Mouse (Mus musculus) intestine, postnatal 0 days (tissue): ENCODE data around the gene Gbp3. TPM values are rescaled to one million over a fixed set of nuclear protein-coding genes. Genes with fewer than 3 reads are reported as not detected.
A peak's percentile ranks its signal among the peaks of the same experiment; 100 is the strongest.

Source experiments
- ATAC-seq: fragments of 200-750 bp; cut with Nextera tagmentation; 2 replicates; pipeline ENCODE4 v1.8.0; 2017; ENCODE audit warnings: mild to moderate bottlenecking, moderate TSS enrichment, moderate library complexity
- H3K27ac ChIP-seq: fragments of 300-500 bp; sonication (generic); 2 replicates; pipeline ENCODE4 v1.5.1; 2014; ENCODE audit warnings: mild to moderate bottlenecking, low read depth, low read length, moderate library complexity
- H3K27me3 ChIP-seq: fragments of 300-500 bp; sonication (generic); replicated peaks from 2 replicates; pipeline ENCODE4 v1.6.1; 2014; ENCODE audit warnings: low read length, mixed read lengths; ENCODE audit not compliant: control insufficient read depth, insufficient read depth
- H3K36me3 ChIP-seq: fragments of 300-500 bp; sonication (generic); 2 replicates; pipeline ENCODE4 v1.6.1; 2014; ENCODE audit warnings: mild to moderate bottlenecking, moderate library complexity; ENCODE audit not compliant: control insufficient read depth, insufficient read depth
- H3K4me1 ChIP-seq: fragments of 300-500 bp; sonication (generic); replicated peaks from 2 replicates; pipeline ENCODE4 v1.6.1; 2014; ENCODE audit warnings: antibody characterized with exemption, low read length, mixed read lengths; ENCODE audit not compliant: control insufficient read depth, insufficient read depth
- H3K4me2 ChIP-seq: fragments of 300-500 bp; sonication (generic); replicated peaks from 2 replicates; pipeline ENCODE4 v1.6.1; 2014; ENCODE audit warnings: low read depth, mild to moderate bottlenecking, moderate library complexity
- H3K4me3 ChIP-seq: fragments of 300-500 bp; sonication (generic); 2 replicates; pipeline ENCODE4 v1.5.1; 2014; ENCODE audit warnings: low read depth, low read length
- H3K9ac ChIP-seq: fragments of 300-500 bp; sonication (generic); 2 replicates; pipeline ENCODE4 v1.6.1; 2014; ENCODE audit warnings: mild to moderate bottlenecking, low read depth, low read length
- H3K9me3 ChIP-seq: fragments of 300-500 bp; sonication (generic); 2 replicates; pipeline ENCODE4 v1.6.1; 2016; ENCODE audit warnings: mixed run types; ENCODE audit not compliant: control insufficient read depth
- CTCF ChIP-seq: sonication (generic); IDR thresholded peaks from 2 replicates; pipeline ENCODE4 v1.5.1; 2016; ENCODE audit warnings: low read depth, mild to moderate bottlenecking, control low read depth, antibody characterized with exemption, moderate library complexity
- WGBS: fragments of 180-500 bp; shearing (Covaris S2); extraction: QIAGEN DNeasy Blood & Tissue Kit; methylation state at CpG from one replicate; pipeline ENCODE4 v1.1.7; 2014; 5-methylcytosine and 5-hydroxymethylcytosine counted together
- polyA plus RNA-seq: library from polyadenylated mRNA; unstranded; fragments of >200 nt; fragmentation: Nextera tagmentation; extraction: Ambion mirVana; gene quantifications from 2 replicates; pipeline ENCODE4 v1.2.1, GENCODE M21; 2015

Gene Gbp3
- 7.3 and 7.6 TPM in 2 replicates for polyA plus RNA-seq

GRCm38 (mm10) chr3:142559632-142560228 lies at the start of gene Gbp3:
Gene Gbp3, plus strand, starts transcription at chr3:142560026.
- no peak for ATAC-seq
- peak within 1 kb of the TSS; percentile 57; the same call in 1 of the 2 replicates for H3K27ac ChIP-seq
- peak within 1 kb of the TSS; percentile 63 for H3K4me2 ChIP-seq
- no peak within 1 kb of the TSS for H3K9ac ChIP-seq
- no peaks in the 10 kb centered on the region for H3K4me1 ChIP-seq
- 26% methylated on average over 3 of the region's 3 CpGs for WGBS
- H3K9me3 ChIP-seq: no peaks in the 10 kb centered on the region
- H3K4me3 ChIP-seq: peak within 1 kb of the TSS; percentile 41
- H3K36me3 ChIP-seq: no peaks in the 10 kb centered on the region
- H3K27me3 ChIP-seq: no peaks in the 10 kb centered on the region
- no peak for TF ChIP-seq CTCF

- no peaks in the 10 kb centered on the region for H3K4me1 ChIP-seq
- H3K9ac ChIP-seq: no peak overlapping the region
- ATAC-seq: no peak
- no peak overlapping the region for H3K4me3 ChIP-seq
- no peak overlapping the region for H3K4me2 ChIP-seq
- H3K27me3 ChIP-seq: no peaks in the 10 kb centered on the region
- 80% methylated on average over 3 of the region's 3 CpGs for WGBS
- H3K36me3 ChIP-seq: no peaks in the 10 kb centered on the region
- no peaks in the 10 kb centered on the region for H3K9me3 ChIP-seq
- H3K27ac ChIP-seq: no peak overlapping the region
- no peak for TF ChIP-seq CTCF
These were observed 31.7 kb upstream of the Gbp3 start for GRCm38 (mm10) chr3:142528116-142528515.

- H3K4me2 ChIP-seq: peak overlapping the region; percentile 82
- no peak for ATAC-seq
- WGBS: 41% methylated on average over 2 of the region's 2 CpGs
- H3K27me3 ChIP-seq: no peaks in the 10 kb centered on the region
- no peaks in the 10 kb centered on the region for H3K4me1 ChIP-seq
- H3K36me3 ChIP-seq: no peaks in the 10 kb centered on the region
- no peak for TF ChIP-seq CTCF
- H3K9ac ChIP-seq: peak overlapping the region; percentile 54; the same call in 1 of the 2 replicates
- peak overlapping the region; percentile 57 for H3K4me3 ChIP-seq
- H3K9me3 ChIP-seq: no peaks in the 10 kb centered on the region
- H3K27ac ChIP-seq: peak overlapping the region; percentile 15; the same call in 1 of the 2 replicates
These were observed 30.2 kb upstream of the Gbp3 start for GRCm38 (mm10) chr3:142529597-142529996.

GRCm38 (mm10) chr3:142530087-142530953 lies 29.5 kb upstream of the Gbp3 start, which contains the start of gene Gbp7:
Gene Gbp7, plus strand, starts transcription at chr3:142530342.
- H3K9ac ChIP-seq: peak within 1 kb of the TSS; percentile 54
- no peak for TF ChIP-seq CTCF
- H3K27me3 ChIP-seq: no peaks in the 10 kb centered on the region
- H3K36me3 ChIP-seq: no peaks in the 10 kb centered on the region
- WGBS: under 1% methylated on average over 30 of the region's 30 CpGs
- H3K9me3 ChIP-seq: no peaks in the 10 kb centered on the region
- peak within 1 kb of the TSS; percentile 43 for H3K27ac ChIP-seq
- peak within 1 kb of the TSS; percentile 82 for H3K4me2 ChIP-seq
- ATAC-seq: peak; percentile 87
- H3K4me3 ChIP-seq: peak within 1 kb of the TSS; percentile 57
- no peaks in the 10 kb centered on the region for H3K4me1 ChIP-seq

GRCm38 (mm10) chr3:142531595-142531994 lies 28.2 kb upstream of the Gbp3 start:
- Histone ChIP-seq H3K4me3 (no peak overlapping the region), H3K36me3 (no peaks in the 10 kb centered on the region), H3K27ac (no peak overlapping the region), H3K4me1 (no peaks in the 10 kb centered on the region), H3K27me3 (no peaks in the 10 kb centered on the region), H3K9me3 (no peaks in the 10 kb centered on the region), H3K4me2 (no peak overlapping the region), H3K9ac (no peak overlapping the region)
- WGBS: 92% methylated on average over 3 of the region's 3 CpGs
- no peak for ATAC-seq
- TF ChIP-seq CTCF: no peak

- no peaks in the 10 kb centered on the region for H3K9me3 ChIP-seq
- peaks cover 3% of the 10 kb centered on the region; the same call in 1 of the 2 replicates for H3K36me3 ChIP-seq
- WGBS: 93% methylated on average over 3 of the region's 3 CpGs
- no peak for ATAC-seq
- no peaks in the 10 kb centered on the region for H3K4me1 ChIP-seq
- no peak overlapping the region for H3K27ac ChIP-seq
- no peaks in the 10 kb centered on the region for H3K27me3 ChIP-seq
- H3K9ac ChIP-seq: no peak overlapping the region
- TF ChIP-seq CTCF: no peak
- no peak overlapping the region for H3K4me3 ChIP-seq
- H3K4me2 ChIP-seq: no peak overlapping the region
These were observed 26.6 kb upstream of the Gbp3 start for GRCm38 (mm10) chr3:142533185-142533584.
